Mouse (Mus musculus) heart, embryonic 11.5 days (tissue): ENCODE results near the gene Nhsl1. TPM values are rescaled to one million over a fixed set of nuclear protein-coding genes. Genes with fewer than 3 reads are reported as not detected.

ENCODE experiments used
- ATAC-seq: fragments of 200-750 bp; cut with Nextera tagmentation; replicated peaks from 2 replicates; pipeline ENCODE4 v1.8.0; 2017; ENCODE audit warnings: moderate library complexity; ENCODE audit not compliant: insufficient number of reproducible peaks, low FRiP score, low TSS enrichment
- H3K27ac ChIP-seq: fragments of 300-500 bp; sonication (generic); 2 replicates; pipeline ENCODE4 v1.5.1; 2014; ENCODE audit warnings: mild to moderate bottlenecking, low read depth, low read length
- H3K27me3 ChIP-seq: fragments of 300-500 bp; sonication (generic); 2 replicates; pipeline ENCODE4 v1.6.1; 2014; ENCODE audit warnings: mild to moderate bottlenecking, low read length, mixed read lengths; ENCODE audit not compliant: control insufficient read depth, insufficient read depth
- H3K36me3 ChIP-seq: fragments of 300-500 bp; sonication (generic); 2 replicates; pipeline ENCODE4 v1.6.1; 2014; ENCODE audit warnings: mild to moderate bottlenecking, low read length, moderate library complexity, mixed read lengths; ENCODE audit not compliant: control insufficient read depth, insufficient read depth
- H3K4me1 ChIP-seq: fragments of 300-500 bp; sonication (generic); 2 replicates; pipeline ENCODE4 v1.6.1; 2014; ENCODE audit warnings: low read length; ENCODE audit not compliant: control insufficient read depth, insufficient read depth
- H3K4me2 ChIP-seq: fragments of 300-500 bp; sonication (generic); 2 replicates; pipeline ENCODE4 v1.6.1; 2014; ENCODE audit warnings: mild to moderate bottlenecking, moderate library complexity
- H3K4me3 ChIP-seq: fragments of 300-500 bp; sonication (generic); 2 replicates; pipeline ENCODE4 v1.5.1; 2014; ENCODE audit warnings: low read depth, low read length
- H3K9ac ChIP-seq: fragments of 300-500 bp; sonication (generic); 2 replicates; pipeline ENCODE4 v1.6.1; 2014; ENCODE audit warnings: mild to moderate bottlenecking, low read depth, low read length, moderate library complexity
- H3K9me3 ChIP-seq: fragments of 300-500 bp; sonication (generic); replicated peaks from 2 replicates; pipeline ENCODE4 v1.6.1; 2016; ENCODE audit warnings: low read length; ENCODE audit not compliant: control insufficient read depth
- WGBS: fragments of 180-500 bp; shearing (Covaris S2); extraction: QIAGEN DNeasy Blood & Tissue Kit; methylation state at CpG from one replicate; pipeline ENCODE4 v1.1.7; 2014; ENCODE audit not compliant: insufficient replicate concordance; 5-methylcytosine and 5-hydroxymethylcytosine counted together
- polyA plus RNA-seq: library from polyadenylated mRNA; unstranded; fragments of >200 nt; fragmentation: Nextera tagmentation; extraction: Ambion mirVana; gene quantifications from 2 replicates; pipeline ENCODE4 v1.2.1, GENCODE M21; 2014

The Nhsl1 gene
- polyA plus RNA-seq = 13.6 and 15.0 TPM in 2 replicates

- Histone ChIP-seq H3K27me3 (no peaks in the 10 kb centered on the region), H3K4me1 (peaks cover 10% of the 10 kb centered on the region), H3K4me3 (peak within 1 kb of the TSS; percentile 73), H3K4me2 (peak within 1 kb of the TSS; percentile 92), H3K9me3 (no peaks in the 10 kb centered on the region), H3K9ac (peak within 1 kb of the TSS; percentile 88), H3K36me3 (no peaks in the 10 kb centered on the region), H3K27ac (peak within 1 kb of the TSS; percentile 46)
- peak; percentile 63; the same call in 1 of the 2 replicates for ATAC-seq
- under 1% methylated on average over 63 of the region's 63 CpGs for WGBS
Observed at GRCm38 (mm10) chr10:18318916-18319481, at the start of gene Nhsl1. Gene Nhsl1 (plus strand): TSS chr10:18318985.

GRCm38 (mm10) chr10:18276090-18276734 is 42.6 kb upstream of the Nhsl1 start:
- Histone ChIP-seq H3K9me3 (no peaks in the 10 kb centered on the region), H3K9ac (no peak overlapping the region), H3K36me3 (no peaks in the 10 kb centered on the region), H3K4me1 (no peaks in the 10 kb centered on the region), H3K27me3 (no peaks in the 10 kb centered on the region), H3K27ac (no peak overlapping the region), H3K4me3 (no peak overlapping the region), H3K4me2 (no peak overlapping the region)
- WGBS = 77% methylated on average over 4 of the region's 4 CpGs
- ATAC-seq = no peak

- no peak for ATAC-seq
- Histone ChIP-seq H3K4me2 (no peak overlapping the region), H3K27me3 (no peaks in the 10 kb centered on the region), H3K4me3 (no peak overlapping the region), H3K4me1 (no peaks in the 10 kb centered on the region), H3K9ac (no peak overlapping the region), H3K9me3 (no peaks in the 10 kb centered on the region), H3K27ac (no peak overlapping the region), H3K36me3 (no peaks in the 10 kb centered on the region)
- 71% methylated on average over 5 of the region's 5 CpGs for WGBS
Observed at GRCm38 (mm10) chr10:18283991-18284390, 34.8 kb upstream of the Nhsl1 start.

GRCm38 (mm10) chr10:18289512-18289911 is 29.3 kb upstream of the Nhsl1 start:
- WGBS = 64% methylated on average over 1 of the region's 1 CpGs
- no peak for ATAC-seq

GRCm38 (mm10) chr10:18305106-18305505 is 13.7 kb upstream of the Nhsl1 start:
- WGBS = 49% methylated on average over 5 of the region's 5 CpGs
- no peak for ATAC-seq
- no peaks in the 10 kb centered on the region for H3K36me3 ChIP-seq
- H3K4me2 ChIP-seq = no peak overlapping the region
- no peaks in the 10 kb centered on the region for H3K9me3 ChIP-seq
- H3K9ac ChIP-seq = no peak overlapping the region
- no peak overlapping the region for H3K27ac ChIP-seq
- no peaks in the 10 kb centered on the region for H3K4me1 ChIP-seq
- H3K4me3 ChIP-seq = no peak overlapping the region
- H3K27me3 ChIP-seq = no peaks in the 10 kb centered on the region

More at GRCm38 (mm10) chr10:18289512-18289911, 29.3 kb upstream of the Nhsl1 start:
- Histone ChIP-seq H3K9me3 (no peaks in the 10 kb centered on the region), H3K4me3 (no peak overlapping the region), H3K27me3 (no peaks in the 10 kb centered on the region), H3K9ac (no peak overlapping the region), H3K4me1 (no peaks in the 10 kb centered on the region), H3K4me2 (no peak overlapping the region), H3K27ac (no peak overlapping the region), H3K36me3 (no peaks in the 10 kb centered on the region)

- H3K4me2 ChIP-seq = no peak overlapping the region
- no peak overlapping the region for H3K4me3 ChIP-seq
- H3K27me3 ChIP-seq = no peaks in the 10 kb centered on the region
- no peak for ATAC-seq
- no peaks in the 10 kb centered on the region for H3K9me3 ChIP-seq
- no peak overlapping the region for H3K9ac ChIP-seq
- no peaks in the 10 kb centered on the region for H3K36me3 ChIP-seq
- no peak overlapping the region for H3K27ac ChIP-seq
- WGBS = 86% methylated on average over 1 of the region's 1 CpGs
- H3K4me1 ChIP-seq = peaks cover 6% of the 10 kb centered on the region
Observed at GRCm38 (mm10) chr10:18315071-18315470, 3.7 kb upstream of the Nhsl1 start.

GRCm38 (mm10) chr10:18317521-18317920 is 1.3 kb upstream of the Nhsl1 start:
- Histone ChIP-seq H3K36me3 (no peaks in the 10 kb centered on the region), H3K27me3 (no peaks in the 10 kb centered on the region), H3K4me3 (no peak overlapping the region), H3K4me1 (peaks cover 6% of the 10 kb centered on the region), H3K27ac (no peak overlapping the region), H3K9me3 (no peaks in the 10 kb centered on the region), H3K4me2 (peak overlapping the region; percentile 92), H3K9ac (no peak overlapping the region)
- no peak for ATAC-seq
- WGBS = 29% methylated on average over 10 of the region's 10 CpGs

- peaks cover 6% of the 10 kb centered on the region for H3K4me1 ChIP-seq
- WGBS = 1% methylated on average over 69 of the region's 89 CpGs
- H3K27ac ChIP-seq = peak overlapping the region; percentile 46
- no peaks in the 10 kb centered on the region for H3K9me3 ChIP-seq
- H3K4me3 ChIP-seq = peak overlapping the region; percentile 73
- peak overlapping the region; percentile 92 for H3K4me2 ChIP-seq
- peak overlapping the region; percentile 88 for H3K9ac ChIP-seq
- no peaks in the 10 kb centered on the region for H3K36me3 ChIP-seq
- no peaks in the 10 kb centered on the region for H3K27me3 ChIP-seq
- peak; percentile 76 for ATAC-seq
Observed at GRCm38 (mm10) chr10:18317961-18318915, 547 bp upstream of the Nhsl1 start.
